Mouse (Mus musculus): Measurements from ENCODE around the gene Tmc2.

Tmc2 gene

GRCm38 (mm10) chr2:130260822-130261221 lies 65.8 kb downstream of the Tmc2 start:
- DNase-seq = no peak

GRCm38 (mm10) chr2:130261914-130262313 lies 66.9 kb downstream of the Tmc2 start:
- DNase-seq = no peak

- no peak for DNase-seq
Measured at GRCm38 (mm10) chr2:130262398-130262797, 67.4 kb downstream of the Tmc2 start.

GRCm38 (mm10) chr2:130265520-130265919 lies 70.5 kb downstream of the Tmc2 start:
- DNase-seq = no peak

GRCm38 (mm10) chr2:130268074-130268473 lies 73.1 kb downstream of the Tmc2 start:
- DNase-seq = no peak

- no peak for DNase-seq
Measured at GRCm38 (mm10) chr2:130273732-130274131, 78.7 kb downstream of the Tmc2 start.

- peak; percentile 99 for DNase-seq
Measured at GRCm38 (mm10) chr2:130274149-130274861, 79.3 kb downstream of the Tmc2 start, which contains the start of gene Nop56. TSS of gene Nop56 (plus strand) at chr2:130274430.

- no peak for DNase-seq
Measured at GRCm38 (mm10) chr2:130274862-130275261, 79.9 kb downstream of the Tmc2 start.

- DNase-seq = peak; percentile 66
Measured at GRCm38 (mm10) chr2:130275649-130276048, 80.7 kb downstream of the Tmc2 start.

GRCm38 (mm10) chr2:130279600-130280091 lies 84.7 kb downstream of the Tmc2 start:
- DNase-seq = no peak

- no peak for DNase-seq
Measured at GRCm38 (mm10) chr2:130280224-130280623, 85.2 kb downstream of the Tmc2 start.

GRCm38 (mm10) chr2:130280818-130281217 lies 85.8 kb downstream of the Tmc2 start:
- DNase-seq = no peak

- peak; percentile 92 for DNase-seq
Measured at GRCm38 (mm10) chr2:130283854-130284654, 89.1 kb downstream of the Tmc2 start, which contains the start of gene Idh3b. TSS of gene Idh3b (minus strand) at chr2:130284547.

GRCm38 (mm10) chr2:130289086-130289485 lies 94.1 kb downstream of the Tmc2 start:
- no peak for DNase-seq

GRCm38 (mm10) chr2:130291434-130291833 lies 96.4 kb downstream of the Tmc2 start:
- peak; percentile 86 for DNase-seq

GRCm38 (mm10) chr2:130293009-130293408 lies 98.0 kb downstream of the Tmc2 start:
- DNase-seq = no peak

GRCm38 (mm10) chr2:130293486-130293885 lies 98.5 kb downstream of the Tmc2 start:
- peak; percentile 15 for DNase-seq

GRCm38 (mm10) chr2:130294218-130294935 lies 99.4 kb downstream of the Tmc2 start:
- no peak for DNase-seq

GRCm38 (mm10) chr2:130294936-130295277 lies 99.9 kb downstream of the Tmc2 start, which contains the start of gene Ebf4:
TSS of gene Ebf4 (plus strand) at chr2:130295169.
- peak; percentile 70 for DNase-seq

- DNase-seq = peak; percentile 65
Measured at GRCm38 (mm10) chr2:130295331-130296133, 100.5 kb downstream of the Tmc2 start.

GRCm38 (mm10) chr2:130296134-130296745 lies 101.2 kb downstream of the Tmc2 start:
- DNase-seq = peak; percentile 26

- no peak for DNase-seq
Measured at GRCm38 (mm10) chr2:130297580-130297979, 102.6 kb downstream of the Tmc2 start.

All from lung, postnatal 10 days (tissue).